Mouse (Mus musculus): ENCODE measurements around the gene Setd2. TPM values are rescaled to one million over a fixed set of nuclear protein-coding genes. Genes with fewer than 3 reads are reported as not detected.

Setd2 gene
- polyA plus RNA-seq, 1 experiment from 2014 or later: 31.1 TPM

GRCm38 (mm10) chr9:110643787-110644186 lies 111.4 kb downstream of the Setd2 start:
- ATAC-seq (ENCODE audit: insufficient read depth, low FRiP score, low read depth): no peak
- Histone ChIP-seq H3K4me3 (replicated peaks) (no peak overlapping the region), H3K27ac (no peak overlapping the region), H3K27me3 (replicated peaks) (no peaks in the 10 kb centered on the region), H3K4me1 (no peaks in the 10 kb centered on the region), H3K4me2 (no peak overlapping the region), H3K9ac (no peak overlapping the region), H3K9me3 (no peaks in the 10 kb centered on the region), H3K36me3 (no peaks in the 10 kb centered on the region)
- 61% methylated on average over 9 of the region's 9 CpGs for WGBS

DNA sequence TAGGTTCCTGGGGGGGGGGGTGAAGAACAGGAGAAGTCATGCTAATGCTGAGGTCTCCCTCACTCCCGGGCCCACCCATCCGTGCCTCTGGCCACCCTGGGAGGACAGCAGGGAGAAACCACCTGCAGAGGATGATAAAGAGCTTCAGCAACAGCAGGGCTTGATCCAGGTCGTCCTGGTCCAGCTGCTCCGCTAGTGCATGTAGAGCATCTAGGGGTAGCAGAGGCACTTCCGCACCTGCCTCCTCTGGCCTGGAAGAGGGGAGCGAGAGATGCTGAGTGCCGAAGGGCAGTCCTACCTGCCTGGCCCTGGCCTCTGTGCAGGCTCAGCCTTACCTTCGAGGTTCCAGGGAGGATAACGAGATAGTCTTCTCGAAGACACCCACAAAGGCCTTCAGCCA lies 111.9 kb downstream of the Setd2 start:
- H3K36me3 ChIP-seq: no peaks in the 10 kb centered on the region
- no peak for ATAC-seq (ENCODE audit: insufficient read depth, low FRiP score, low read depth)
- no peaks in the 10 kb centered on the region for H3K9me3 ChIP-seq
- no peaks in the 10 kb centered on the region for H3K4me1 ChIP-seq
- H3K4me3 ChIP-seq (replicated peaks): no peak overlapping the region
- no peak overlapping the region for H3K4me2 ChIP-seq
- WGBS: 74% methylated on average over 10 of the region's 10 CpGs
- no peak overlapping the region for H3K27ac ChIP-seq
- H3K27me3 ChIP-seq (replicated peaks): no peaks in the 10 kb centered on the region
- no peak overlapping the region for H3K9ac ChIP-seq

DNA sequence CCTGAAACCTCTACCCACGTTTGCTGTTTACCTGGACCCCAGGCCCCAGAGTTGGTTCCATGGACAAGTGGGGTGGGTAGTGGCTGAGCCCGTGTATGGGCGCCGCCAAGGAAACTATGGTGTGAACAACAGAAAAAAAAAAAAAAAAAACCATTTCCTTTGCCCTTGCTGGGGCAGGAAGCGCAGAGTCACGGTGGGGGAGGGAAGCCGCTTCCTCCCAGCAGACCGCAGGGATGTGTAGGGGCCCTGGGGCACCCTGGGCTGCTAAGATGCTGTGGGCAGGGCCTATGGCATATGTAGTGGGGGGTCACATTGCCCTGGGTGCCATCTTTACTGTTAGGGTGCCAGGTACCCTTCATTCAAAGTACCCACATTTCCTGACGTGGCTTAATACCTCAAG lies 112.8 kb downstream of the Setd2 start:
- Histone ChIP-seq H3K4me3 (replicated peaks) (no peak overlapping the region), H3K9me3 (no peaks in the 10 kb centered on the region), H3K4me2 (no peak overlapping the region), H3K27me3 (replicated peaks) (no peaks in the 10 kb centered on the region), H3K4me1 (no peaks in the 10 kb centered on the region), H3K36me3 (no peaks in the 10 kb centered on the region), H3K27ac (no peak overlapping the region), H3K9ac (no peak overlapping the region)
- ATAC-seq (ENCODE audit: insufficient read depth, low FRiP score, low read depth): no peak
- 77% methylated on average over 9 of the region's 9 CpGs for WGBS

DNA sequence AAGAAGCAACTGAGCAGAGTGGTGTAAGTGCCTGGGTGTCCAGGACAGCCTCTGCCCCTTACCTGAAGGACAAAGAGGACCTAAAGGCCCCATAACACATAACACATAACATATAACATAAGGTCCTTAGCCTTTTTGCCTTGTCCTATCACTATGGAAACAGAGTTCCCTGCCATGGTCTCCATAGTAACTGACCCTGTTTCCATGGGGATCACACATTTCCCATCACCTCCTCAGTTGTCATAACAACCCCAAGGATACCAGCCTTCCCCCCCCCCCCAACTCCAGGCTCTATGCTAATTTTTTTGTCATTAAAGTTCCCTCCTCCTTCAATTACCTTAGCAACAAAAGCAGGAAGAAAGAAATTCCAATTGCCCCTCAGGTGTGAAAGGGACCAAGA lies 117.4 kb downstream of the Setd2 start:
- H3K4me2 ChIP-seq: no peak overlapping the region
- H3K27ac ChIP-seq: no peak overlapping the region
- no peaks in the 10 kb centered on the region for H3K9me3 ChIP-seq
- no peaks in the 10 kb centered on the region for H3K36me3 ChIP-seq
- H3K4me1 ChIP-seq: peaks cover 24% of the 10 kb centered on the region
- ATAC-seq (ENCODE audit: insufficient read depth, low FRiP score, low read depth): no peak
- H3K4me3 ChIP-seq (replicated peaks): no peak overlapping the region
- peaks cover 13% of the 10 kb centered on the region; the same call in 1 of the 2 replicates for H3K27me3 ChIP-seq (replicated peaks)
- no peak overlapping the region for H3K9ac ChIP-seq

- WGBS: 23% methylated on average over 13 of the region's 13 CpGs
- H3K27ac ChIP-seq: peak overlapping the region; percentile 74
- peaks cover 13% of the 10 kb centered on the region; the same call in 1 of the 2 replicates for H3K27me3 ChIP-seq (replicated peaks)
- H3K36me3 ChIP-seq: no peaks in the 10 kb centered on the region
- peak overlapping the region; percentile 69 for H3K4me3 ChIP-seq (replicated peaks)
- peak overlapping the region; percentile 98 for H3K4me2 ChIP-seq
- no peak for ATAC-seq (ENCODE audit: insufficient read depth, low FRiP score, low read depth)
- H3K4me1 ChIP-seq: peaks cover 37% of the 10 kb centered on the region
- H3K9me3 ChIP-seq: no peaks in the 10 kb centered on the region
- no peak overlapping the region for H3K9ac ChIP-seq
These were observed 119.7 kb downstream of the Setd2 start for GRCm38 (mm10) chr9:110651931-110652722.

GRCm38 (mm10) chr9:110652963-110653654 lies 120.7 kb downstream of the Setd2 start:
- H3K4me1 ChIP-seq: peaks cover 42% of the 10 kb centered on the region
- H3K4me2 ChIP-seq: peak overlapping the region; percentile 98
- peaks cover 13% of the 10 kb centered on the region; the same call in 1 of the 2 replicates for H3K27me3 ChIP-seq (replicated peaks)
- WGBS: 19% methylated on average over 14 of the region's 14 CpGs
- peak overlapping the region; percentile 69 for H3K4me3 ChIP-seq (replicated peaks)
- H3K9ac ChIP-seq: peak overlapping the region; percentile 60; the same call in 1 of the 2 replicates
- H3K9me3 ChIP-seq: no peaks in the 10 kb centered on the region
- no peaks in the 10 kb centered on the region for H3K36me3 ChIP-seq
- no peak for ATAC-seq (ENCODE audit: insufficient read depth, low FRiP score, low read depth)
- peak overlapping the region; percentile 74 for H3K27ac ChIP-seq

DNA sequence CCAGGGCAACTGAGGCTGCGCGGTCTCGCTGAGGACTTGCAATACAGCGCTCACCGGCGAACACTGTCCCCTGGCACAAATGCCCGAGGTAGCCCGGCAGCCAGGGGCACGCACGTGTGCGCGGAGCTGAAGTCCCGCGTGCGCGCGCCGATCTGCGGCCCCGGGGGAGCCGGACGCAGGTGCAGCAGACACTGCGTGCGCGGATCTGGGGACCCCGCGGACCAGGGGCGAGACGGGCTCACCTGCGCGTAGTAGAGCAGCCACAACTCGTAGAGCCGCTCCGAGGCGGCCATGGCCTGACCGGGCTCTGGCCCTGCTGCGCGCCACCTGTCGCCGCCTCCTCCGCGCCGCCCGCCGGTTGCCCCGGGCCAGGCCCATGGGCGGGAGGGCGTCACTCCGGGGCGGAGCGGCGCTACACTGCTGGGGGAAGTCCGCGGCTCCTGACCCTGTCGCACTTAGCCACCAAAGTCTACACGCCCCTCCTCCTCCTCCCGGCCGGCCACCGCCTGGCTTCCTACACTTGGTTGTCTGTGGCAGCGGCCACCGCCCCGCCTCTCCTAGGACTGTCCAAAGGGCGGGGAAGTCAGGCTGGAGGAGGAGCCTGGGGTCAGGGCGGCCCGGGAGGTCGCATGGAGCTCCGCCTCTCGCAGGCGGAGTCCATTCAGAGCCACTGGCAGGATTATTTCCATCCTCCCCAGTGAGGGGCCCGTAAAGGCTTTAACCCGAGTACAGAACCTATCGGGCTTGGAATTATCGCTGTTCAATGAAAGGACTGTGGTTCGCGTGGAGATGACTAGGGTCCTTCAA lies 121.5 kb downstream of the Setd2 start, which contains the start of gene Nbeal2:
Gene Nbeal2, minus strand, starts transcription at position 507 of the 807 bp plus-strand sequence.
- Histone ChIP-seq H3K9me3 (no peaks in the 10 kb centered on the region), H3K4me2 (peak within 1 kb of the TSS; percentile 98), H3K27me3 (replicated peaks) (peaks cover 13% of the 10 kb centered on the region; the same call in 1 of the 2 replicates), H3K4me1 (peaks cover 42% of the 10 kb centered on the region), H3K4me3 (replicated peaks) (peak within 1 kb of the TSS; percentile 69), H3K27ac (peak within 1 kb of the TSS; percentile 74), H3K36me3 (no peaks in the 10 kb centered on the region), H3K9ac (peak within 1 kb of the TSS; percentile 60)
- ATAC-seq (ENCODE audit: insufficient read depth, low FRiP score, low read depth): peak; percentile 90
- under 1% methylated on average over 69 of the region's 75 CpGs for WGBS

DNA sequence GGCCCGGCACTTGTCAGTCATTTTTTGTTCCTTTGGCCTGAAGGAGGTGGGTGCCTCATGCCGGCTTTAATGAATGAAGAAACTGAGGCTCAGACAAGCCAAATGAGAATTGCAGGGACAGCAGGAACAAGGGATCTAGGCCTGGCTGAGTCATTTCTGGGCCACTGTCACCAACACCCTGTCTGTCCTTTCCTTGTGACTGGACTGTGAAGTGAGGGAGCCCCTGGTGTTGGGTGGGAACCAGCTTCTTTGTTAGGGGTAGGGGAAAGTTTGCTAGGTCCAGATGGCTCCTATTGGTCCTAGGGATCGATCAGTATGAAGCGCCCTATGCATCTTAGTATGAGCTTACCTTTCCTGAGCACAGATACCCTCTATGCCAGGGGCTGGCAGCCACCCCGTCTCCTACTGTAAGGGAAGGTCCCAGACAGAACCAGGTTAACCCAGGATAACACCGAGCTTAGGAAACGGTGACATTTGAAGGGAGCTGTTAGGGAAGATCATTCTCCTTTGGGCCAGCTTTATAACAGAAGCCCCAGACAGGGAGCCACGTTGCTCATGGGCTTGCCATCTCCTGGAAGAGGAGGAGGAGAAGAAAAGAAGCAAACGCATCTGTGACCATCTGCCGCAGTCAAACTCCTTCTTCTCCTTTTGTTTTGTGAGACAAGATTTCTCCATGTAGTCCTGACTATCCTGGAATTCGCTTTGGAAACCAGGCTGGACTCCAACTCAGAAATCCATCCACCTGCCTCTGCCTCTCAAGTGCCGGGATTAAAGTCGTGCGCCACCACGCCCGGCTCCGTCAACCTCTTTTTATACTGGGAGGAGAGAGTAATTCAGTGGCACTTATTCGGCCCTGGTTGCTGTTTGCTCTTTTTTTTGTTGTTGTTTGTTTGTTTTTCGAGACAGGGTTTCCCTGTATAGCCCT lies 122.6 kb downstream of the Setd2 start:
- no peak for ATAC-seq (ENCODE audit: insufficient read depth, low FRiP score, low read depth)
- 78% methylated on average over 19 of the region's 19 CpGs for WGBS
- H3K4me2 ChIP-seq: peak overlapping the region; percentile 98
- H3K9ac ChIP-seq: no peak overlapping the region
- H3K4me3 ChIP-seq (replicated peaks): peak overlapping the region; percentile 69; the same call in 1 of the 2 replicates
- no peaks in the 10 kb centered on the region for H3K36me3 ChIP-seq
- H3K4me1 ChIP-seq: peaks cover 42% of the 10 kb centered on the region
- peak overlapping the region; percentile 91 for H3K27ac ChIP-seq
- H3K27me3 ChIP-seq (replicated peaks): peaks cover 13% of the 10 kb centered on the region; the same call in 1 of the 2 replicates
- H3K9me3 ChIP-seq: no peaks in the 10 kb centered on the region

GRCm38 (mm10) chr9:110655651-110656007 lies 123.2 kb downstream of the Setd2 start:
- peak overlapping the region; percentile 83 for H3K4me3 ChIP-seq (replicated peaks)
- 74% methylated on average over 10 of the region's 10 CpGs for WGBS
- H3K27me3 ChIP-seq (replicated peaks): peaks cover 13% of the 10 kb centered on the region; the same call in 1 of the 2 replicates
- H3K36me3 ChIP-seq: no peaks in the 10 kb centered on the region
- H3K9me3 ChIP-seq: no peaks in the 10 kb centered on the region
- peak overlapping the region; percentile 69 for H3K4me2 ChIP-seq
- no peak for ATAC-seq (ENCODE audit: insufficient read depth, low FRiP score, low read depth)
- H3K27ac ChIP-seq: peak overlapping the region; percentile 91
- no peak overlapping the region; the same call in 1 of the 2 replicates for H3K9ac ChIP-seq
- peaks cover 42% of the 10 kb centered on the region for H3K4me1 ChIP-seq

DNA sequence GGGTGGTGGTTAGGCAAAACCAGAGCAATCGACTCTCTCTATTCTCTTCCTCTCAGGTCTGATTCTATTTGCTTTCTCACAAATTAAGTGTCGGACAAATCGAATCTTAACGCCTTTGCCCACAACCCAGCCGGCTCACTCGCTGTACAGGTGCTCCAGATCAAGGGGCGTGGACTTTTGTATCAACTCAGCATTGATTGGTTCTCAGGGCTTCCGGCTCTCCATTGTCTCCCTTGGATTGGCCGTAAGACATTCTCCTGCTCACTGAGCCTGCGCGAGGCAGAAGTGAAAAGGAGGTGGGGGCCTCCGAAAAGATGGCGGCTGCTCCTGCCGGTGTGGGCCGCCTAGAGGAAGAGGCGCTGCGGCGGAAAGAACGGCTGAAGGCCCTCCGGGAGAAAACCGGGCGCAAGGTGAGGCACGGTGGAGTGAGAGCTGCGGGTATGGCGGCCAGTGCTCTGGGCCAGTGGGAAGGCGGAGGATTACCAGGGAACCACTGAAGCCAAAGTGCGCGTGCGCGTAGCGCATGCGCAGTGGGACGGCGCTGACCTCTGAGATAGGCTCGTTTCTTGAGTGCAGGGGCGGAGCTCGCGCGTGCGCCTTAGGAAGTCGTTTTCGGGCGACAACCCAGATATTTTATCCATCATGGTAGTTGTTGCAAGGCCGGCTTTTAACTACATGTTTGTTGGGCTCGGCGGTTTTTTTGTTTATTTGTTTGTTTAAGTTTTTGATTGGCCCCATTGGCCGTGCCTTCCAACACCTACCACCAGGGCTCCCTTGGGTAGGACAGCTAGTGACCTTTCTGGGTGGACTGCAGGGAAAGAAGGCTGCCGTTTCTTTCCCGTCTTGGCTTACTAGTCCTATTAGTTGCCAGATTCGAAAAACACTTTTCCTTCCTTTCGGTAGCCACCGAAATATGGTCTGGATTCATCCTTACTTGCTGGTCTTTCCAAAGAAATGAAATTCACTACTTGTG lies 124.1 kb downstream of the Setd2 start, which contains the start of gene Ccdc12:
Gene Ccdc12, plus strand, starts transcription at position 255 of the 973 bp plus-strand sequence.
- H3K9me3 ChIP-seq: no peaks in the 10 kb centered on the region
- H3K36me3 ChIP-seq: no peaks in the 10 kb centered on the region
- peak within 1 kb of the TSS; percentile 69 for H3K4me2 ChIP-seq
- H3K27ac ChIP-seq: peak within 1 kb of the TSS; percentile 91
- 0 out of 2 replicates have a peak, but pooled peaks cover 13% of the 10 kb centered on the region for H3K27me3 ChIP-seq (replicated peaks)
- peaks cover 40% of the 10 kb centered on the region for H3K4me1 ChIP-seq
- peak; percentile 89 for ATAC-seq (ENCODE audit: insufficient read depth, low FRiP score, low read depth)
- H3K4me3 ChIP-seq (replicated peaks): peak within 1 kb of the TSS; percentile 83
- H3K9ac ChIP-seq: peak within 1 kb of the TSS; percentile 68; the same call in 1 of the 2 replicates
- under 1% methylated on average over 52 of the region's 52 CpGs for WGBS
